Mouse (Mus musculus) urinary bladder, postnatal 14 days (tissue): ENCODE results near the gene Tmem213.

Experiments
- DNase-seq: peaks from one replicate; pipeline ENCODE4 v3.0.0; 2021; ENCODE audit warnings: low spot score

Tmem213 gene

DNA sequence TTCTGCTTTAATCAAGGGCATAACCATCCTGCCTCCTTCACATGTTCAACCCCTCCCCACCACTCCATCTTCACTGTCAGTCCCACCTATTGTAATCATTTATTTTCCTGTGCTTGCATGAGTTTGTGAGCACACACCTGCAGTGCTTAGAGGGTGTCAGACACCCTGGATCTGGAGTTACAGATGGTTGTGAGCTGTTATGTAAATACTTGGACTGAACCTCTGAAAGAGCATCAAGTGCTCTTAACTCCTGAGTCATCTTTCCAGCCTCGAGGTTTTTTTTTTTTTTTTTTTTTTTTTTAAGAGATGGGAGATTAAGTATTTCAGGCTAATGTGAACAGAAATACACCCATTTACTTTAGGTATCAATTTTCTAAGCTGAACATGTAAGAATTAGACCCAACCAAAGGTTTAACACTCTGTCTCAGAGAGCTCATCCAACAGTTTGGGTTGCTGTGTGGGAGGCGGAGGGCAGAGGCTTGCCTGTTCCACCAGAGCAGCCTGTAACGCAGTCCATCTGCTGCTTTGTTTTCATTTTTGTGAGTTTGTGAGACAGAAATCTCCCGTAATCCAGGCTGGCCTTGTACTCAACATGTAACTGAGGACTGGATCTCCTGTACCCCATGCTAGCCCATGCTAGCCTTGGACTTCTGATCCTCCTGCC, 7.2 kb downstream of the Tmem213 start:
- no peak for DNase-seq

DNA sequence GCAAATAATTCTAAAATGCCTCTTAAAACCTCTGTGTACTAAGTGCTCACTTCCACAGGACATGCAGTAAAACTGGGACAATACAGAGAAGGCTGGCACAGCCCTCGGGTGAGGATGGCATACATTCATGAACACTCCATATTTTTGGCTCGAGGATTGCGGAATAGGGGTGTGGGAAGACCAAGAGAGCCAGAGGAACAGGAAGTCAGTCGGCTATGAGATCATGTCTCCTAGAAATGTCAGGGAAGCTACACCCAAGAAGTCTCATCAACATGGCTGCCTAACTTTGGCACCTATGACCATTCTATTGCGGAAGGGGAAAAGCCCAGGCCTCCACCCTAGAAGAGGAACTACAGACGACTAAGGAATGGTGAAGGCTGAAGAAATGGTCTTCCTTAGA, 9.3 kb downstream of the Tmem213 start:
- DNase-seq = no peak

DNA sequence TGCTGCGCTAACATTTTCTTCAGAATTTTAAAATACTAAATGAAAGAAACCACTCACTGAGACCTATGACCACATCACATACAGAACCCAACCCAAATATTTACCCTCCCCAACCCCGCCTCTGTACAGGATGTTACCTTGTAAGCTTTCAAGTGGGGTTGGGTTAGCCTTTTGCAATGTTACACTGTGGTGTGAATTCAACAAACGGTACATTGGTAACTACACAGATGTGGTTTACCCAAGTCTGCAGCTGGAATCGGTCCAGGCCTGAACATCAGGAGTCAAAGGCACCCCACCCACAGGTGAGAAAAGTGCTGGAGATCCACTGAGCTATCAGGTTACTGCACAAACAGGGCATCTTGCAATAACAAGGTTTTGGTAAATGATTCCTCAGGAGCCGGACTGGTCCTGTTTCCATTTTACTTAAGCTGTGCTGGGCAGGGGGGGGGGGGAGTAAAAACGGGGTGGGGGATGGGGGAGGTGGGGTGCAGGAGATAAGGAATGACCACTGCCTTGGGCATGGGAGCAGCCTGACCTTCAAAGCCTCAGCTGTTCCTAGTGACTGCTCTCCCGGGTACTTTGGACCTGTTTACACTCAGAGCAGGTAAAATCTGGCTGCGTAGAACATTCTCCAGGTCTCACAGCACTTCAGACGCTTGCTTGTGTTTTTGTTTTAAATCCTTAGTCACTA, 11.8 kb downstream of the Tmem213 start:
- peak; percentile 19 for DNase-seq

DNA sequence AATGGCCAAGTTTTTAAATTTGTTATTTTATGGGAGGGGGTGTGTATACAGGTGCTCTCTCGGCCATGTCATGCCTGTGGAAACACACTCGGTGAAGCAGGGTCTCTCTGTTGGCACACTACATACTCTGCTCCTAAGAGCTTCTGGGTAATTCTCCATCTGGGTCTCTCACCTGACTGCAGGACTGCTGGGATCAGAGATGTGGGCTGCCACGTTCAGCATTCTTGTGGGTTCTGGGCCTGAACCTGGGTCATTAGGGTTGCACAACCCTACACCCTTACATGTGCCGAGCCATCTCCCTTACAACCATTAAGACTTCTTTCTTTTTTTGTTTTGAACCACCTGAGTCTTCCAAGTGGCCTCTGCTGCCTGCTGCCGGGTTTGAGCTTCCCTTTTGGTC, 12.8 kb downstream of the Tmem213 start:
- no peak for DNase-seq

DNA sequence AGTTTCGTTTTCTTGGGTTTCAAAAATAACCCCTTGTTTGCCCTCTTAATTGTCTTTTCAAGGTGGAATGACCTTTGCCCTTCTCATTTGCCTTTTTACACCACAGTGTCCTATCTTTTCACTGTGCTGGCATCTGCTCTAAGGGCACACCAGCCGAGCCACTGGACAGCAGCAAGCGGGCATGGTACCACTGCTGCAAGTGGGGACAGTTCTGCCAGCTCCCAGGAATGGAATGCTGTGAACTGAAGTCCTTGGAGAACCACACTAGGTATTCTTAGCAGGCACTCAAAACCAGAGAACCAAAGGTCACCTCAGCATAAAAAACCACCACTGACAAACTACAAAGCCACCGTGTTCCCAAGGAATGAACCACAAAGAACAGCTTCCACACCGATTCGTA, 13.7 kb downstream of the Tmem213 start:
- no peak for DNase-seq

DNA sequence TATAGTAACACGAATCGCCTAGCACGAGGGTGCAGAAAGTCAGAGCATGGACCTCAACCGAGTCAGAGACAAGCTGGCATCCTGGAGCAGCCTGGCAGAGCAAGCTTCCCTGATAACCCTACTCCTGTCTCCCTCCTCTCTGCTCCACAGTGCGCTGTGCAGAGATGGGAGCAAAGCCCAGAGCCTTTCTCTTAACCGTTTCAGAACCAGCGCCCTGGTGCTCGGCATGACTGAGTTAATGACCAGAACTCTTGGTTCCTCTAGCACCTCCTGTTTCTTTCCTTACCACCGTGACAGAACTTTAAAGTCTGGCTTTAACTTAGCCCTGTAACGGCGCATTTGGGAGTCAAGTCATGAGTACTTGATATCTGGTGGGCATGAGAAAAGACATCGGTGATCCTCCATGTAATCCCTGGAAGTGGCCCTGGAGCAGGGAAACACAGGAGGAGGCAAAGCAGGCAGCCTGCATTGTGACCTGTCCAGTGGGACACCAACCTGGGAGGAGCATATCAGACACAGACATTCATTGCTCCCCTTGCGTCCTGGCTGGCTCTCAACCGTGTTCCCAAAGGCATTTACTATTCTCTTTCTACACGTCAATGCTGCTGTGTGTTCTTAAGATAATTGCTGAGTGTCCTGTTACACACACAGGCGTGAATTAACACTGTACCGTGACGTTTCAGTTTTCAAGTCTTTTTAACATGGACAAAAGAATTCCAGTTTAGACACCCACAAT, 14.6 kb downstream of the Tmem213 start:
- DNase-seq = no peak

DNA sequence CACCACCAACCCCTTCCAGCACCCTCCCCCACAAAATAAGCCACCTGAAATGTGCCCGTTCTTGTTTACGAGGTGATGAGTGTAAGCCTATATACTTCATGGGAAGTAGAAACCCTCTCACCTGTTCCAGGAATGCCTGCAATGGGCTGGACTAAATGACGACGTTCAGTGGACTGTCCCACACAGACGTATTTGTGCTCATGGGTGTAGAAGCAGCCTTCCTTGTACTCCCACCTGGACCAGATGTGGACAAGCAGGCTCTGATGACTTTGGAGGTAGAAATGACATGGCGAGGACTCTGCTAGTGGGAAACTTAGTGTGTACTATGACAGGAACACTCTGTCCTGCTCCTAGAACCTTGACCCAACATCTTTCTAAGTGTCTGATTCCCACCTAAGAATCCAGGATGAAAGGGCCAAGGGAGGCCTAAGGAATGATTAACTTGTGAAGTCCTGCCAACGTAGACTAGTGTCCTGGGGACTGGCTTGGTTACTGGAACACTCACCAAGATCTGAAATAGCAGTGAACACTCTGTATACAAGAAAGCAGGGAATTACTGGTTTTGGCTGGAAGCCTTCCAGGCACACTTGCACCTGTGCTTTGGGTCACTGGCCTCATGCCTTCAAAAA, 15.3 kb downstream of the Tmem213 start, which contains the start of gene Atp6v0a4:
TSS of gene Atp6v0a4 (minus strand) at position 380 of the 629 bp plus-strand sequence.
- no peak for DNase-seq

DNA sequence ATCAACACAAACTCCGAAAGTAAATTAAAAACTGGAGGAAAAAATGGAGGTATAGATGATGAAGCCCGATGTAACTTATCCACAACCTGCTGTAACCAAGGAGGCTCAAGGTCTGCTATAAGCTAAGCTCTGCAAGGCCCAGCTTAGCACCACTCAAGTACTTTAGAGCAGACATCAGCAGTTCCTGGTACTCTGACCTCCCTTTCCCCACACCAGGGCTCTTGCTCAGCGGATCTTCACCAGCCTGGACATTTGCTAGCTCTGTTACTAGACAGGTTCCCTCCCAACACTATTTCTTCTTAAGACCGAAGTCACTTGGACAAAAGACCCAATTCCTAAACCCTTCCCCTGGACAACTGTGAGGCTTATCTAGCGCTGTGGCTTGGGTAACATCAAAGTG, 15.8 kb downstream of the Tmem213 start:
- no peak for DNase-seq

DNA sequence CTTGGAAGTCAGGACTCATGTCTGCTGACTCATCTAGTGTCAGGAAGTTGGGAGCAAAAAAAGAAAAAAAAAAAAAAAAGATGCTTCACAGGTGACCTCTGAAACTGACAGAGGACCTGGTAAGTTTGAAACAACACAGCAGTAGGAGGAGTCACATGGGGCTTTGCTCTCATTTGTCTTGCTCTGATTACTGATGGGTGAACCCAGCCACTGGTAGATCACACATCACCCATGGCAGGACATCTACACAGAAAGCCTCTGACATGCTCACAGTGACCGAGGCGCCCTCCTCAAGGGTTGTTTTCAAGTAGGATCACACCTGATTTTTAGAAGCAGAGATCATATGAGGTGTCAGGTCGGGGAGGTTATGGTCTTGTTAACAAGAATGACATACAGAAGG, 16.4 kb downstream of the Tmem213 start:
- no peak for DNase-seq

DNA sequence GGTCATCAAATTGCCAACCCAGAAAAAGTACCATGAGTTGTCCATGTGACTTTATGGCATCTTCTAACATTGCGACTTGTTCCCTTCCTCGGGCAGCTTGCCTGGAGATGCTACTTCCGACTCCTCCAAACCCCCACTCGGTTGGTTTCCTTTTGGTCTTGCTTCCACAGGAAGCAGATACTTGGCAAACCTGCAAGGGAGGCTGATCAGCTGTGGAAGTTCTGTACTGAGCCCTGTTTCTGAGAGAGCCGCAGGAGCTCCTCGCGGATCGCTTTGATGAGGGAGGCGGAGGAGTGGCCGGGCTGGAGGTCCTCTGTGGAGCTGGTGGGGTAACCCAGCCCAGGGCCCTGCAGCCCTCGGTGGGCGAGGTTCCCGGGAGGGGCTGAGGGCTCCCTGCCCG, 19.1 kb downstream of the Tmem213 start:
- no peak for DNase-seq

DNA sequence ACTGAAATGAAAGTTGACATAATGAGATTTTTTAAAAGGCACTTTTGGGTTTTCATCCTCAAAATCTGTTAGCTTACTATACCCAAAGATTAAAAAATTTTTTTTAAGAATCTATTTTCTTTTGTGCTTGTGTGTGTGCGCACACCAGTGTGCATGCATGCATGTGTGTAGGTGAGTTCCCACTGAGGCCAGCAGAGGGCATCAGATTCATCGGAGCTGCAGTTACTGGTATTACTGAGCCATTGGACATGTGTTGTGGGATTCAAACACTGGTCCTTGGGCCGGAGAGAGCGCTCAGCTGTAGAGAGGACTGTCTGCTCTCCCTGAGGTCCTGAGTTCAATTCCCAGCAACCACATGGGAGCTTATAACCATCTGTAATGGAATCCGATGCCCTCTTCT, 20.8 kb downstream of the Tmem213 start:
- DNase-seq = no peak

DNA sequence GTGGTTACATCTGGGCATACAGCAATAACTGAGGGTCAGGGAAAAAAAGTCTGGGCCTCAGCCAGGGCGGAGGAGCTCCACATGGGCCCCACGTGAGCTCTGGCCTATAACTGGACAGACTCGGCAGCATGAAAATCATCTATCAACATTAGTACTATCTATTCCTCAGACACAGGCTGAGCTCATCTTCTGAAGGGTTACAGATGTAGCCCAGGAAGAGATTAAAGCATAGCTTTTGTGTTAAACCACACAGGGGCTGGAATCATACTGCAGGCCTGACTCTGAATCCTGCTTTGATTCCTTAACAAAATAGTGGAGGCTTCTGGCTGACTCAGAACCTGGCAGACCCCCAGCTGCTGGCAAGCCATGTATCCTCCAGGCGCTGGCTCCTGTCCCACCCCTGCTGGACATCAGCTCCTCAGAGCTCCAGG, 22.8 kb downstream of the Tmem213 start:
- DNase-seq = peak; percentile 76

DNA sequence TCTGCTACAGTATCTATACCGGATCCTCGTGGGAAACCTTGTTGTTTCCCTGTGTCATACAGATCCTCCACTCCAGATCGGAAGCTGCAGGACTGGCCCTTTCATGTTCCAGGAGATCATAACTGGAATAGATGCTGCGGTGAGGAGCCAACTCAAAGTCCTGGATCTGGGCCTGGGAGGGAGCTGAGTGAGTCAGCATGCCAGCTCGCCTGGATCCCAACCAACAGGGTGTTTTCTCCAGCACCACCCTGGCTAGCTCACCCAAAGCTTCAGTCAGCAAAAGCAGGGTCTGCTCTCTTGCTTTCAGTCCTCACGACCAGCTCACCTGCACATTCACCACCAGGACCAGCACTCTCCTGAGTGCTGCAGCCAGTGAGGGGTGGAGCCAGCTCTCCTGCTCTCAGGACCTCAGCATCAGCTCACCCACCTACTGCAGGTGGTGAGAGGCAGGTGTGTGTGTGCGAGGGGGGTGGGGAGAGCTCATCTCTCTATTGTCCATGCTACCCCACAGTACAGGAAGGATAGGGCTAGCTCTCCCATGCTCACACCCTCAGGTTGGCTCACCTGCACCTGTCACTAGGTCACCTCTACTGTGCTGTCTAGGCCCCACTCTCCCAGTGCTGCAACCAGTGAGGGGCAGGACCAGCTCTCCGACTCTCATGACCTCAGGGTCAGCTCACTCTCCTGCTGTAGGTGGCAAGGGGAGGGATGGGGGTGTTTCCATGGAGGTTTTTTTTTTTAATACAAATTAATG, 25.9 kb downstream of the Tmem213 start:
- peak; percentile 42 for DNase-seq

DNA sequence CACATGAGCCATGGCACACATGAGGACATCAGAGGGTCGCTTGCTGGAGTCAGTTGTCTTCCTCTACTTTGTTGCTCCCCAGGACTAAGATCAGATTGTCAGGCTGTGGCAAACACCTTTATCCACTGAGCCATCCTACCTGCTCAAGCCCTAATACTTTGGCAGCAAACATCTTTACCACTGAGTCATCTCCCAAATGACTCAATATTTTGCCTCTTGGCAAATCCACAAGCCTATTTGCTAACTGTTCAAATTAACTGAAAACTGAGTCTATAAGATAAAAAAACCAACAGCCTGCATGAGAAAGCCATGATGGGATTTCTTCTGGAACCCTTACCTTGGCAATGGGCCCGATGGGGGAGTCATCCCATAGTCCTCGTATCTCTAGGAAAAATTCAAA, 30.0 kb downstream of the Tmem213 start:
- DNase-seq = no peak

DNA sequence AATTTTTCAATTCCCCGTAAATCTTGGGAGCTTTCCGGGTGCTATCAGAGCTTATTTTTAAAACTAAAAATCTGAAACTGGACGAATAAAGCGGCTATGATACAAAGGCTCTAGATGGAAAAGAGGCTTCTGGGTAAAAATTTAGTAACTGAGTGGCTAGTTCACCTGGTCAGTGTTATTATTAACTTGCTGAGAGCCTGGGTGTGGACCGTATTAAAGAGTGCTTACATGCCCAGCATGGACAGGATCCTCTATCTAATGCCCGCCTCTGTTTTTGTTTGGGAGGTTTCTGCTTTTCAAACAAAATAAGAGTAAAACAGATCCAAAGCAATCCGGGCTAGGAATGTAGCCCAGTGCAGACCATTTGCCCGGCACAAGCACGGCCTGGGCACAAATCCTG, 31.3 kb downstream of the Tmem213 start:
- no peak for DNase-seq

DNA sequence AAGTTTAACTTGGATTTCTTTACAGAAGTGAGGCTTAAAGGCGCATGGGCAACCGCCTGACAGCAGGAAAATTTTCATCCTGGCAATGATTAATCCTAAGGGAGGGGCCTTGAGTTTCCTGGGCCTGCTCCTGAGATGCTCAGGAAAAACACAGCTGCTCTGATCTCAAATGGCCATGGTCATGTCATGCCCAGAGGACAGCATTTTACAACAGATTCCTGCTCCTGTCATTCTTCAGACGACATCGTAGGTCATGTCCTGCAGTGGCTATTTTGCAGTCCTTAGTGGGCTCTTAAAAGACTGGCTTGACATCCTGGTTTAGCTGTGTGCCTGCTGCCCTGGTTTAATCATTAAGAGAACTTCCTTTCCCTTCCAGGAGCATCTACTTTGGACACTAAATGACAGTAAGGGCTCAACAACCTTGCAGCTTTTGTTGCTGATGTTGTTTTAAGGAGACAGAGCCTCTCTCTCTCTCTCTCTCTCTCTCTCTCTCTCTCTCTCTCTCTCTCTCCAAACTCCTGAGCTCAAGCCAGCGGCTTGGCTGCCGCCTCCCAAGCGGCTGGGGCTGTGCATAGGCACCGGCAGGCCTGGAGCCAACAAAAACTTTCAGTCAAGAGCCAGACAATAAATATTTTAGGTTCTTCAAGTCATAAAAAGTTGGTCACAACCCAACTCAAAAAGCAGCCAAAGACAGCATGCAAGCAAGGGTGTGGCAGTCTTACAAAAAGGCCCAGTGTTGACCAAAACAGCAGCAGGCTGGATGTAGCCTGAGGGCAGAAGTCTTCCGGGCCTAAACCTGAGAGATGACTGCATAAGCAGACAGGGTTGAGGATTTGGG, 35.3 kb downstream of the Tmem213 start:
- DNase-seq = peak; percentile 83

DNA sequence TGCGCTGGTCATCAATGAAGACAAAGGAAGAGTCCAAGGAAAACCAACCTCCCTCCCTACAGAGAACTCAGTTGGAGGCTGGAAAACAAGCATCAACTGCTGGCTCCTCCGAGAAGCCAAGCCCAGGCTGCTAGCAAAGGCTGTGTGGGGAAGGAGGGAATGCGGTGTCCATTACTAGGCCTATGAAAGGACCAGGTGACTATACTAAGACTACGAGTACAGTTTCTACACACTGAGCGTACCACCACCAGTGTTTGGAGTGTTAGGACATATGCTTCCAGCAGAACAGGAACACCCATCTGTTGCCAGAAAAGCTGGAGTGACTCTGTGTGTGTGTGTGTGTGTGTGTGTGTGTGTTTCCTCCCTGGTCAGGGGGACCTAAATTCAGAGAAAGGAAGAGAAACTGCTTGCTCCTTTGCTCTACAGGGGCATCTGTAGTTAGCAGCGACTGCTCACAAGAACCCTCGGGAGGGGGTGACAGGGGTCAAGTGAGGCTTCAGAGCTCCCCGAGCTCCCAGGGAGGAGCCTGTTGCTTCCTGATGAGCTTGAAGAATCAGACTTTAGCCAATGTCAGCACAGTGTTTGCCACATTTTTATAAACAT, 36.5 kb downstream of the Tmem213 start:
- no peak for DNase-seq

DNA sequence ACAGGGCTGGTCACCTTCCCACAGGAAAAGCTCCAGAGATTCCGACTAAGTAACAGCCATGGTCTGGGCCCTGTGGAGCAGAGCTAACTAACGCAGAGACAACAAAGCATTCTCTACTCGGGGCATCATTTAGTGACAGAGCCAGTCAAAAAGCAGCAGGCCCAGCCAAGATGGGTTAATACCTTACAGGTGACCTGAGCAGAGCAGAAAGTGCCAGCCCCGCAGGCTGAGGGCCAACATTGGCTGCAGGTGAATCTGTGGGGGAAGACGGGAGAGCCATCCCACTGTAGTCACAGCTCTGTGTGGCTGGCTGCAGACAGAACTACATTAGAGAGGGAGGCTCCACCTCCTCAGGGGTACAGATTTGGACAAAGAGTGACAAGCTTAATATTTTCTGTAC, 38.2 kb downstream of the Tmem213 start:
- DNase-seq = no peak

DNA sequence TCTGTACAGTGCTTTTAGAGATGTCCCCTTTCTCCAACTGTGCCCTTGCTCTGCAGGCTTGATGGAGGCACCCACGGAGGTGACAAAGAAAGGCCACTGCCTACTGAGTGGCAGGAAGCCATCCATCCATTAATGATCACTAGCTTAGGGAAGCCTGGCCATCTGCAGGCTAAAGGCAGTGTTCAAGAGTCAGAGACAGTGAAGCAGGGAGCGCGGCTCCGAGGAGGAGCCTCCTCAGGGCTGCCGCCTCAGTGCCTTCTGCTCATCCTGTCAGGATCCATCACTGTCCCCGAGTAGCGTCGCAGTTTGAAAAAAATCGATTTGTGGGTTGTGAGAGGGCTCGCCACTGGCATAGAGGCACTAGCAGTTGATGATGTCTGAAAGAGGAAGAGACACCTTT, 39.6 kb downstream of the Tmem213 start:
- DNase-seq = no peak

DNA sequence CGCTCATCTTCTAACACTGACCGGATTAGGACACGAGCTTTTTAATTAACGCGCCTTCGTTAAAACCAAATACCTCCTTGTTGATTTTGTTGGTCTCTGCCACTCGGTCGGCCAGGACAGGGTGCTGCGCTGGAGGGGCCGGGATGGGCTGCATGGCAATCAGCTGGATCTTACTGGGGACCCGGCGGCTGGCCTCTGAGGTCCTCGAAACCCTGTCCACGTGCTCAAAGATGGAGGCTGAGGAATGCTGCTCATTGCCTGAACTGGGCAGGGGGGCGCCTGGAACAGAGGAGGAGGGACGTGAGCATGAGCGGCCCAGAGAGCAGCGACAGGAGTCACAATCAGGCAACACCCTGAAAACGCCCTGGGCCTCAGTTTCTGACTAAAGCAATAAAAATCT, 40.4 kb downstream of the Tmem213 start:
- no peak for DNase-seq

DNA sequence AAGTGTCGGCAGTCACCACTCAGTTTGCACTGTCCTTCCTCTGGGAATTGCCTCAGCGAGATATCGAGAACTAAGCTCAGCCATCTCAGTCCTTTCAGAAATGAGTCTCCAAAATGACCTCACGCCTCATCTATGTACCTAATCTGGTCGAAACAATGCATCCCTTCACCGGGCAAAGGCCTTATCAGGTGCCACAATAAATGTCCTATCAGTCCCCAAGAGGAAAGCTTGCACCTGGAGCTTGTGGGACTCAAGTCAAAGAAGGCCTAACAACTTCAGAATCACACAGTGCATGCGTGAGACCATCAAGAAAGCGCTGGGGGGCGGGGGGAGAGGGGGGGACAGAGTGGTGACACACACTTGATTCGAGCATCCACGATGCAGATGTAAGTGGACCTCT, 43.2 kb downstream of the Tmem213 start:
- no peak for DNase-seq
